Mouse (Mus musculus): ENCODE data around the gene Cxcr4. TPM values are rescaled to one million over a fixed set of nuclear protein-coding genes. Genes with fewer than 3 reads are reported as not detected.

Gene Cxcr4
- 11.8 TPM for polyA plus RNA-seq (2014; fragmentation: Illumina TruSeq; extraction: RNeasy Lipid Tissue Mini Kit (QIAGEN cat#74804))

GRCm38 (mm10) chr1:128592211-128592741, at the start of gene Cxcr4:
TSS of gene Cxcr4 (minus strand) at chr1:128592293.

Other genes starting within 250 kb of the Cxcr4 start
- 83.1 TPM for gene Mcm6, start 232.6 kb downstream of the Cxcr4 start, polyA plus RNA-seq (2014; fragmentation: Illumina TruSeq; extraction: RNeasy Lipid Tissue Mini Kit (QIAGEN cat#74804))
- gene Dars, start 174.9 kb downstream of the Cxcr4 start, polyA plus RNA-seq (2014; fragmentation: Illumina TruSeq; extraction: RNeasy Lipid Tissue Mini Kit (QIAGEN cat#74804)) = 245 TPM

Measured in ovary, adult 10 weeks (tissue).